8 mouse cellular contexts compared by ENCODE assay signal in genomic region chr11:120571754-120572416, GRCm38 (mm10). TPM values are rescaled to one million over a fixed set of nuclear protein-coding genes. Genes with fewer than 3 reads are reported as not detected.
DNase-seq lines count a peak whose midpoint lies in the region; ATAC-seq and TF ChIP-seq lines count a peak whose summit lies in the region.

No protein-coding gene starts in this region.

- H3K27me3 ChIP-seq in embryonic facial prominence, embryonic 10.5 days (replicated peaks; ENCODE audit: low read depth, poor library complexity, severe bottlenecking): no peaks in the 10 kb centered on the region
- H3K27me3 ChIP-seq in hindbrain, embryonic 14.5 days (ENCODE audit: control insufficient read depth, insufficient read depth, low read length): no peaks in the 10 kb centered on the region
- H3K27me3 ChIP-seq in midbrain, embryonic 16.5 days (ENCODE audit: control insufficient read depth, insufficient read depth, low read depth, low read length): no peaks in the 10 kb centered on the region

- H3K4me2 ChIP-seq in hindbrain, embryonic 14.5 days (replicated peaks): peak overlapping the region; percentile 73
- peak overlapping the region; percentile 87 for H3K4me2 ChIP-seq in midbrain, embryonic 16.5 days (ENCODE audit: low read length)

- H3K9me3 ChIP-seq in embryonic facial prominence, embryonic 10.5 days: no peaks in the 10 kb centered on the region
- H3K9me3 ChIP-seq in hindbrain, embryonic 14.5 days (ENCODE audit: control insufficient read depth, low read length): no peaks in the 10 kb centered on the region
- no peaks in the 10 kb centered on the region for H3K9me3 ChIP-seq in midbrain, embryonic 16.5 days (replicated peaks; ENCODE audit: control insufficient read depth, low read length, poor library complexity, severe bottlenecking)

- no peak for TF ChIP-seq CTCF in left cerebral cortex, adult 2 months (IDR thresholded peaks at IDR 0.05)

- H3K4me3 ChIP-seq in left cerebral cortex, adult 2 months: peak overlapping the region; percentile 84
- H3K4me3 ChIP-seq in embryonic facial prominence, embryonic 10.5 days: peak overlapping the region; percentile 64
- peak overlapping the region; percentile 63 for H3K4me3 ChIP-seq in hindbrain, embryonic 14.5 days (replicated peaks; ENCODE audit: low read length)
- peak overlapping the region; percentile 91 for H3K4me3 ChIP-seq in midbrain, embryonic 16.5 days (ENCODE audit: low read depth, low read length)

- peak overlapping the region; percentile 84 for H3K9ac ChIP-seq in hindbrain, embryonic 14.5 days
- peak overlapping the region; percentile 77 for H3K9ac ChIP-seq in midbrain, embryonic 16.5 days (ENCODE audit: low read depth, low read length)

- intact Hi-C loops in left cerebral cortex, adult 2 months (cut with DNase I): loop anchor here (2.0 kb wide), 1 partner anchor 53 kb away; no protein-coding TSS in a partner anchor
- intact Hi-C loops in left cerebral cortex, postnatal 10 days (cut with DNase I): loop anchor here (2.0 kb wide), 1 partner anchor 53 kb away; no protein-coding TSS in a partner anchor

- DNase-seq in left cerebral cortex, adult 2 months (ENCODE audit: extremely low spot score in 1 of 2, low spot score in 2 of 2): no peak
- DNase-seq in left cerebral cortex, postnatal 10 days (ENCODE audit: extremely low spot score in 1 of 2, low spot score in 2 of 2): no peak
- DNase-seq in embryonic facial prominence, embryonic 10.5 days (ENCODE audit: low spot score): no peak
- DNase-seq in hindbrain, embryonic 14.5 days (ENCODE audit: low spot score): no peak
- no peak for DNase-seq in adrenal gland, adult 18-20 months (ENCODE audit: low spot score in 2 of 2)
- DNase-seq in right cerebral cortex, postnatal 4 days: no peak
- no peak for DNase-seq in thymus, postnatal 25 days

- H3K36me3 ChIP-seq in embryonic facial prominence, embryonic 10.5 days (replicated peaks): peaks cover 56% of the 10 kb centered on the region
- peaks cover 47% of the 10 kb centered on the region for H3K36me3 ChIP-seq in hindbrain, embryonic 14.5 days (replicated peaks; ENCODE audit: control insufficient read depth, insufficient read depth)
- H3K36me3 ChIP-seq in midbrain, embryonic 16.5 days (ENCODE audit: control insufficient read depth, insufficient read depth, low read length): peaks cover 24% of the 10 kb centered on the region

- no peak for ATAC-seq in hindbrain, embryonic 14.5 days (ENCODE audit: low FRiP score)
- no peak for ATAC-seq in midbrain, embryonic 16.5 days

- peaks cover 32% of the 10 kb centered on the region for H3K4me1 ChIP-seq in embryonic facial prominence, embryonic 10.5 days
- H3K4me1 ChIP-seq in hindbrain, embryonic 14.5 days (replicated peaks; ENCODE audit: control insufficient read depth, insufficient read depth, low read length): peaks cover 22% of the 10 kb centered on the region
- peaks cover 19% of the 10 kb centered on the region for H3K4me1 ChIP-seq in midbrain, embryonic 16.5 days (ENCODE audit: control insufficient read depth, insufficient read depth, low read length)

- H3K27ac ChIP-seq in left cerebral cortex, adult 2 months: peak overlapping the region; percentile 89
- H3K27ac ChIP-seq in embryonic facial prominence, embryonic 10.5 days (replicated peaks): peak overlapping the region; percentile 96
- peak overlapping the region; percentile 87 for H3K27ac ChIP-seq in hindbrain, embryonic 14.5 days
- H3K27ac ChIP-seq in midbrain, embryonic 16.5 days (ENCODE audit: low read length): peak overlapping the region; percentile 86

- WGBS in embryonic facial prominence, embryonic 10.5 days: 19% methylated on average over 11 of the region's 11 CpGs
- WGBS in hindbrain, embryonic 14.5 days: 15% methylated on average over 11 of the region's 11 CpGs
- WGBS in midbrain, embryonic 16.5 days: 18% methylated on average over 11 of the region's 11 CpGs

RNA-seq across cellular contexts. Expression of gene P4hb, which starts 1.2 kb away (rescaled TPM):
- total RNA-seq in left cerebral cortex, adult 2 months (2021): 100 to 1,000 TPM; 114 to 120 TPM
- total RNA-seq in left cerebral cortex, postnatal 10 days (2021): 100 to 1,000 TPM; 136 to 138 TPM
- 556 and 565 TPM in 2 replicates for polyA plus RNA-seq in embryonic facial prominence, embryonic 10.5 days (2016; fragmentation: Nextera tagmentation; extraction: Ambion mirVana)
- polyA plus RNA-seq in hindbrain, embryonic 14.5 days (2014; fragmentation: Nextera tagmentation; extraction: Ambion mirVana): 295 and 326 TPM in 2 replicates
- 233 and 257 TPM in 2 replicates for polyA plus RNA-seq in midbrain, embryonic 16.5 days (2015; fragmentation: Nextera tagmentation; extraction: Ambion mirVana)
- total RNA-seq in adrenal gland, adult 18-20 months (2021): 100 to 1,000 TPM; 440 to 468 TPM

RNA-seq across cellular contexts. Expression of gene Arhgdia, which starts 9.5 kb away (rescaled TPM):
- total RNA-seq in left cerebral cortex, adult 2 months (2021): 100 to 1,000 TPM; 290 to 300 TPM
- total RNA-seq in left cerebral cortex, postnatal 10 days (2021): 100 to 1,000 TPM; 406 to 417 TPM
- 735 and 777 TPM in 2 replicates for polyA plus RNA-seq in embryonic facial prominence, embryonic 10.5 days (2016; fragmentation: Nextera tagmentation; extraction: Ambion mirVana)
- polyA plus RNA-seq in hindbrain, embryonic 14.5 days (2014; fragmentation: Nextera tagmentation; extraction: Ambion mirVana): 435 and 490 TPM in 2 replicates
- polyA plus RNA-seq in midbrain, embryonic 16.5 days (2015; fragmentation: Nextera tagmentation; extraction: Ambion mirVana): 439 and 443 TPM in 2 replicates
- 100 to 1,000 TPM; 326 to 340 TPM for total RNA-seq in adrenal gland, adult 18-20 months (2021)

RNA-seq across cellular contexts. Expression of gene Ppp1r27, which starts 21.0 kb away (rescaled TPM):
- total RNA-seq in left cerebral cortex, adult 2 months (2021): not detected
- total RNA-seq in left cerebral cortex, postnatal 10 days (2021): not detected
- not detected in 2 replicates for polyA plus RNA-seq in embryonic facial prominence, embryonic 10.5 days (2016; fragmentation: Nextera tagmentation; extraction: Ambion mirVana)
- polyA plus RNA-seq in hindbrain, embryonic 14.5 days (2014; fragmentation: Nextera tagmentation; extraction: Ambion mirVana): 0.29 TPM in 1 of 2 replicates, not detected in the other
- polyA plus RNA-seq in midbrain, embryonic 16.5 days (2015; fragmentation: Nextera tagmentation; extraction: Ambion mirVana): not detected in 2 replicates
- 1 to 10 TPM in 1 of 2 experiments, under 1 TPM in 1; 0.42 to 1.1 TPM for total RNA-seq in adrenal gland, adult 18-20 months (2021)

RNA-seq across cellular contexts. Expression of gene Mcrip1, which starts 22.4 kb away (rescaled TPM):
- 10 to 100 TPM; 68.3 to 83.2 TPM for total RNA-seq in left cerebral cortex, adult 2 months (2021)
- 100 to 1,000 TPM; 103 to 110 TPM for total RNA-seq in left cerebral cortex, postnatal 10 days (2021)
- 201 and 221 TPM in 2 replicates for polyA plus RNA-seq in embryonic facial prominence, embryonic 10.5 days (2016; fragmentation: Nextera tagmentation; extraction: Ambion mirVana)
- polyA plus RNA-seq in hindbrain, embryonic 14.5 days (2014; fragmentation: Nextera tagmentation; extraction: Ambion mirVana): 248 and 261 TPM in 2 replicates
- 232 and 233 TPM in 2 replicates for polyA plus RNA-seq in midbrain, embryonic 16.5 days (2015; fragmentation: Nextera tagmentation; extraction: Ambion mirVana)
- total RNA-seq in adrenal gland, adult 18-20 months (2021): 10 to 100 TPM; 46.6 to 57.8 TPM

RNA-seq across cellular contexts. Expression of gene Alyref, which starts 26.3 kb away (rescaled TPM):
- total RNA-seq in left cerebral cortex, adult 2 months (2021): 10 to 100 TPM; 56.4 to 64.1 TPM
- 10 to 100 TPM; 69.3 to 76.5 TPM for total RNA-seq in left cerebral cortex, postnatal 10 days (2021)
- polyA plus RNA-seq in embryonic facial prominence, embryonic 10.5 days (2016; fragmentation: Nextera tagmentation; extraction: Ambion mirVana): 620 and 640 TPM in 2 replicates
- polyA plus RNA-seq in hindbrain, embryonic 14.5 days (2014; fragmentation: Nextera tagmentation; extraction: Ambion mirVana): 237 and 252 TPM in 2 replicates
- polyA plus RNA-seq in midbrain, embryonic 16.5 days (2015; fragmentation: Nextera tagmentation; extraction: Ambion mirVana): 194 and 223 TPM in 2 replicates
- 10 to 100 TPM; 80.7 to 92.4 TPM for total RNA-seq in adrenal gland, adult 18-20 months (2021)
